Mouse (Mus musculus) megakaryocyte-erythroid progenitor cell, adult 5-6 weeks (primary cell): ENCODE measurements at regions not wholly inside any gene's neighbourhood (a gene's known extent, or its start where the extent isn't known, plus 50 kb on each side); places are given as distances from the start of the nearest gene placed in this dataset.
A peak's percentile ranks its signal among the peaks of the same experiment; 100 is the strongest.

ENCODE experiments used
- ATAC-seq: replicated peaks from 2 replicates; pipeline ENCODE4 v1.8.0; 2016; ENCODE audit warnings: mild to moderate bottlenecking, inconsistent platforms; ENCODE audit not compliant: severe bottlenecking, poor library complexity, low FRiP score, low TSS enrichment

DNA sequence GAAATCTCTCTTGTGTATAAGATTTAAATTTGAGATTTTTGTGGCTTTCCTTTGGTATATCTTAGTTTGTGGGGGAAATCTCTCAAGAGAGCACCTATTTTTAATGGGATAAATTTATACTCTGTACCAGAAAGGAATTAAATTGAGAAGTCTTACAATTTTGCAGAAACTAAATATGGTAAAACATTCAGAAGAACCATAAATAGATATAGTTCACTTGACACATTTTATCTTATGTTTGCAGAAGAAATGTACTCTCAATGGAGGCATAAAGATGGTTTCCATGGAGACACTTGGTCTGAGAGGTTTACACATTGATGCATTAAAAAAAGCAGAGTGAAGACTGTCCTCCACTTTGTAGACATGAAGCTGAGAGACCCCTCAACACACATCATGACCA, 86.9 kb downstream of the Ndufa10 start:
- no peak for ATAC-seq

GRCm38 (mm10) chr1:92384945-92385344, 88.7 kb downstream of the Ndufa10 start:
- ATAC-seq, result no peak

GRCm38 (mm10) chr1:92383749-92384148, 89.9 kb downstream of the Ndufa10 start:
- no peak for ATAC-seq

GRCm38 (mm10) chr1:92379510-92379886, 94.2 kb downstream of the Ndufa10 start:
- no peak for ATAC-seq

- no peak for ATAC-seq
Observed at GRCm38 (mm10) chr1:92378741-92379509, 94.7 kb downstream of the Ndufa10 start.

DNA sequence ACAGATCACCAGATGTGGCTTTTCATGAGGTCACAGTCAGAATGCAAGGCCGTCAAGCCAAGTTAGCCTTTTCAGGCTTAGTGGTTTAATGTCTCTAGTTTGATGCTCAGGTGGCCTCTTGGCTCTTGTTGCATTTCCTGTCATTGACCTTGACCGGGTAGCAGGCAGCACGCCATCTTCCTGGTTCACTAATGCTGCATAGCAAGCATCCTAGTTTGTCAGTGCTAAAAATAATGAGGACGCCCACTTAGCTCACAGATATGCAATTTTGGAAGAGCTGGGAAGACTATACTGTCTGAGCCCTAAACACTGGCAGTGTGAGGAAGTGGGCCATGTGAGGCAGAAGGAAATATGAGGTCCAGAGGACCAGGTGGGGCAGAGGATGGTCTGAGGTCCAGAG, 97.2 kb downstream of the Ndufa10 start:
- ATAC-seq, result no peak

GRCm38 (mm10) chr1:92372222-92372990, 101.3 kb downstream of the Ndufa10 start:
- no peak for ATAC-seq

- no peak for ATAC-seq
Observed at GRCm38 (mm10) chr1:92371357-92371981, 102.2 kb downstream of the Ndufa10 start.

- ATAC-seq, result no peak
Observed at GRCm38 (mm10) chr1:92370842-92371241, 102.8 kb downstream of the Ndufa10 start.

DNA sequence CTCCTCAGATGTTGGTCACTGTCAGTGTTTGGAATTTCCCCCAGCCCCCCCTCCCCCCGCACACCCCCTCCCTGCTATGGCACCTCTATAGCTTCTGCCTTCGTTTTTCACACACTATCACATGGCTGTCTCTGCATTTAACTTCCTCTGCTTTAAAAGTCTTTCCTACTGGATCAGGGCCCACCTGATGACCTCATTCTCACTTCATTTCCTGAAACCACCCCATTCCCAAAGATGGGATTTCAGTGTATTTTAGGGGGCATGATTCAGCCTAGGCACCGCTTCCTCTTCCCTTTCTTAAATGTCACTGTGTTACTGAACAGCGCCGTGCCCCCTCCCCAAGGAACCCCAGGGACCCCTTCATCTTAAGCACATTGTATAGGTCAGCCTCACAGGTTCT, 103.7 kb downstream of the Ndufa10 start:
- ATAC-seq, result no peak

- ATAC-seq, result no peak
Observed at GRCm38 (mm10) chr1:92366249-92366648, 107.4 kb downstream of the Ndufa10 start.

DNA sequence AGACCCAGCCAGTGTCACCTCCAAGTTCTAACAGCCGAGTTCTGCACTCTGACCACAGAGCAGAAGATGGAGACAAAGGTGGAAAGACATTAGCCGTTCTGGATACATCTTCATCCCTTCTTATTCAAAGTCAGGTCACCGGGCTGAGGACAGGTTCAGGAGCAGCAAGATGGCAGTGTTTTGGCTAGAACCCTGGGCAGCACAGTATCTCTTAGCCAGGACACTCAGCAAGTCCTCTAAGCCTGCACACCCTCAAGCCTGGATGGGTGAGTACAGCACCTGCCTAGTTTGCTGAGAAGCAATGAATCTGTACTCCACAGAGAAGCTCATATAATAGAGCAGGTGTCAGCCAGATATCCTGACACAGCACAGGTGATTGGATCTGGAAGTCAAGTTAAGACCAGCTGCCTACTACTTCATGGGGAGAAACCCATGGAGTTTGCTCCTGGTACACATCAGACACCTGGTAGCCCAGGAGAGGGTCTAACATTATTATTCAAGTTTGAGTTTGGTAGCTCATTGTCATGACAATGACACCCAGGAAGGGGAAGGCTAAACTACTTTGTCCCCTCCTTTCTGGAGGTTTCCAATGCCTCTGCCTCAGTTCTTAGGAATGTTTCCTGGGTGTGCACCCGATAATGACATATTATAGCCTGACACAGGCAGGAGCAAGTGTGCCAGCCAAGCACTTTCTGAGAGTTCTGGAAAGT, 108.1 kb downstream of the Ndufa10 start:
- no peak for ATAC-seq

DNA sequence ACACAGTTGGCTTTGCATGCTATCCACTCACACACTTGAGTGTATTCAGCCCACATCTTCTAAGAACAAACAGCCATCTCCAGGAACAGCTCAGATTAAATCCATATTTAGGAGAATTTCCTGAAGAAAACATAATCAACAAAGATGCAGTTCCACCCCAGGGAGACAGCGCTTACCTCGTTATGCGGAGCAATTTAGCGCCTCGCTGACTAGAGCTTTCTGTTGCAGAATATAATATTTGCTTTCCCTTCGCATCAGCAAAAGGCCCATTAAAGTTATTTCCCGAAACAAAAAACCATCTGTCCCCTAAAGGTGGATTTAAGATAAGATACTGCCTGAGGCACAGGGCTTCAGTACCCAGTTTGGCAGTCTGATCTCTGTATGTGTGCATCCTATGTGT, 112.0 kb downstream of the Ndufa10 start:
- ATAC-seq, result no peak

DNA sequence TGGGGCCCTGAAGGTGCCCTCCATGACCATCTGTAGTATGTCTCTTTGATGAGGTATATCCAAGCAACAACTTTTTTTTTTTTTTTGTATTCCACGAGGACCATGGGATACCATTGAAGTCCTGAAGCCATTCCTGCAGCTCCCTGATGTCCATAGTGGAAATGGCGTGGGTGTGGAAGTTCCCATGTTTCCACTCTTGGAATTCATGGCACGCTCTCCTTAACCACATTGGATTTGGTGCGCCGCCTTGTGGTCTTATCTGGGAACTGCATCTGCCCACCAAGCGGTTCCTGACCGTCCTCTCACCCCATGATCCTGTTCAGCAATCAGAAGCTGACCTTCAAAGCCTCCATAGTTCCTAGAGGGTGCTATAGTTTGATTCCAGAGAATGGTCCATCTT, 113.4 kb downstream of the Ndufa10 start:
- ATAC-seq, result no peak

DNA sequence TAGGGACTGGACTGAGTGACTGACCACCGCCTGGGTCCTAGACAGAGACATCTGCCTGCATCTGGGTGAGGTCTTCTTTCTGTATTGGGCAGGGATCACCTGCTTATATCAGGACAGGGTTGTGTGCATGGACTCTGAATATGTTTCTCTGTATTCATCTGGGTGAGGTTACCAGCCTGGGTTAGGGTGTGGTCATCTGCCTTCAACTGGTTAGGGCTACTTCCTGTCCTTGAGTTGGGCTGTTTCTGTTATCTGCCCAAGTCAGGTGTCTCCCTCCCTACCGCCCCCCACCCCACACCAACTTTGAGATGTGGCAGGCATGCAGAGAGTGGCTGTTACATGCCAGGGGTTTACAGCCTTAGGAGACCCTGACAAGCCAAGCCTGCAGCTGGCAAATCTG, 114.2 kb downstream of the Ndufa10 start:
- peak; percentile 73 for ATAC-seq

DNA sequence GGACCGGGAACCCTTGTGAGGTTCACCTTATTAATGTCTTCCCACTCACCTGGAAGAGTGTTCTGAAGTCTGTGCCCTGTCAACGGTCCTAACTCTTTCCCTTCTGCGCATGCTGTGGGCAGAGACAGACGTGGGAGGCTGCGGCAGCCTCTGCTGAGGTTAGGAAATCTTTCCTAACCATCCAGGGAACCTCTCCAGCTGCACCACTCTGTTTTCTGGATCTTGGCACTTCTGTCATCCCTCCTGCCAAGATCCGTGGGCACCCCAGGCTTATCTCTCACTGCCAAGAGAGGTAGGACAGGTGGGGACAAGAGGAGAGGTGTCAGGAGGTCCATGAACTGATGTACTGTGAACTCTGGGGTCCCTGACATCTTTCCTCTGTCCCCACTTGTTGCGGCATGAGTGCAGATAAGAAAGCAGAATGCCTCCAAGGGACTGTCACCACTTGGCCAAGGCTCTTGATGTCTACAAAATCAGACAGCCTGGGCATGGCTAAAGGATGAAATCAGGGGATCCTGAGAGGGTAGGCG, 114.8 kb downstream of the Ndufa10 start:
- peak; percentile 34; the same call in 1 of the 2 replicates for ATAC-seq

DNA sequence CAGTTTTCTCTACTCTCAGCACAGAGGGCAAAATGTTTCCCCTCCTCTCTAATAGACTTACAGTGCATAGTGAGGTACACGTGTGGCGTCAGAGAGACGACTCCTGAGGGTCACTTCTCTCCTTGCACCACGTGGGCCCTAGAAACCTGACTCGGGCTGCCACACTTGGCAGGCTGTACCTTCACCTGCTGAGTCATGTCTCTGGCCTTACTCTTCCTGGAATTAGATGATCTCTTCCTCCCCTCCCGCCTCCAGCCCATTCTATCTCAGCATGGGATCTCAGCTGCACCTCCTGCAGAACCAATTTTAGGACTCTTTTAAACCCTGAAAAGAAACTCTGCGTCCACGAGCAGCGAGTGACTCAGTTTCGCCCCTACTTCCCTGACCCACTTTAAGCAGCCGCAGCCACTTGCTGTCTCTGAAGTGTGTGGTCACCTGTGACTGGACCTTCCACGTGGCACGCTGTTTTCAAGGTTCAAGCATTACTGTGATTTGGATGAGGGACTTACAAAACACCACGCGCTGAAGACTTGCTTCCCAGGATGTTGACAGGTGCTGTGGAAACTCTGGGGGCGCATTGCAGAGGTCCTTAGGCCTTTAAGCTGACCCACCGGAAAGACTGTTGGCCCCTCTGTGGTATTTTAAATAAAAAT, 125.2 kb downstream of the Ndufa10 start:
- no peak for ATAC-seq

DNA sequence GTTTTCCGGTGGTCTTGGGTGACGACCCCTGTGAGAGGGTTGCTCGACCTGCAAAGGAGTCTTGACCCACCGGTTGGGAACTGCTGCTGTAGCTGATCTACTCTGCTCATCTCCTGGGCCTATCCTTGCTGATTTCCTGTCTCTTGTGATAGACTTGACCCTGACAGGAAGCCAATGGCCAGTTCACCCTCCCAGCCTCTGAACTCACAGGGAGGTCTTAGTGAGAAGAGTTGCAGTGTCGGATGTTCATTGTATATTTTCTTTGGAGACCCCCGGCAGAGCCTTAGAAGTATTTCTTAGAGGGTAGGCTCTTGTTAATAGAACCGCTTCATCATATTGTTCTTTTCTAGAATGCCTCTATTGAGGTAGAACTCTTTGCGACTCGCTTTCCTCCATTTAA, 126.0 kb downstream of the Ndufa10 start:
- no peak for ATAC-seq

DNA sequence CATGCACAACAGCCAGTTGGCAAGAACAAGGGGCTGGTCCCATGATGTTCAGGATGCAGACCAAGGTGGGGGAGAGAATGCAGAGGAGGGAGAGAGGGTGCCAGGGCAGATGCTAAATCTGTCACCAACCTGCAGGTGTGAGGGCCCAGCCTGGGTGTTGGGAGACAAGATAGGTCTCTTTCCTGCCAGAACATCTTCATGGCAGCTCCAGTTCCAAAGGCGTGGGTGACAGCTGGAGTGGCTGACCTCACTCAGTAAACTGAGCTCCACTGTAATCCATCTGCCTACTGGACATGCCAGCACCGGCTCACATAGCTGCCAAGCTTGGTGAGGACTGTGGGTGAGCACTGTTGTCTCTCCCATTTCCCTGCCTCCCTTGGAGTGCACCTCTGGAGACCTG, 129.9 kb downstream of the Ndufa10 start:
- no peak for ATAC-seq
